Mouse (Mus musculus) heart, embryonic 13.5 days (tissue): Measurements from ENCODE around the gene Spns3. TPM values are rescaled to one million over a fixed set of nuclear protein-coding genes. Genes with fewer than 3 reads are reported as not detected.
A peak's percentile ranks its signal among the peaks of the same experiment; 100 is the strongest.

ENCODE experiments used
- ATAC-seq: fragments of 200-750 bp; cut with Nextera tagmentation; 2 replicates; pipeline ENCODE4 v1.8.0; 2017; ENCODE audit warnings: moderate TSS enrichment; ENCODE audit not compliant: insufficient number of reproducible peaks, low FRiP score, low TSS enrichment; ENCODE audit errors: extremely low read depth
- H3K27ac ChIP-seq: fragments of 300-500 bp; sonication (generic); replicated peaks from 2 replicates; pipeline ENCODE4 v1.5.1; 2015; ENCODE audit warnings: moderate library complexity, mild to moderate bottlenecking, inconsistent platforms
- H3K27me3 ChIP-seq: fragments of 300-500 bp; sonication (generic); replicated peaks from 2 replicates; pipeline ENCODE4 v1.6.1; 2015; ENCODE audit warnings: mild to moderate bottlenecking, inconsistent platforms
- H3K36me3 ChIP-seq: fragments of 300-500 bp; sonication (generic); 2 replicates; pipeline ENCODE4 v1.6.1; 2015; ENCODE audit warnings: mild to moderate bottlenecking, inconsistent platforms
- H3K4me1 ChIP-seq: fragments of 300-500 bp; sonication (generic); 2 replicates; pipeline ENCODE4 v1.6.1; 2015; ENCODE audit warnings: inconsistent platforms
- H3K4me2 ChIP-seq: fragments of 300-500 bp; sonication (generic); 2 replicates; pipeline ENCODE4 v1.6.1; 2015; ENCODE audit warnings: inconsistent platforms, mild to moderate bottlenecking, moderate library complexity
- H3K4me3 ChIP-seq: fragments of 300-500 bp; sonication (generic); 2 replicates; pipeline ENCODE4 v1.5.1; 2015; ENCODE audit warnings: moderate library complexity, mild to moderate bottlenecking, inconsistent platforms
- H3K9ac ChIP-seq: fragments of 300-500 bp; sonication (generic); 2 replicates; pipeline ENCODE4 v1.6.1; 2015; ENCODE audit warnings: inconsistent platforms, mild to moderate bottlenecking, moderate library complexity
- H3K9me3 ChIP-seq: fragments of 300-500 bp; sonication (generic); 2 replicates; pipeline ENCODE4 v1.6.1; 2016; ENCODE audit warnings: inconsistent platforms
- WGBS: fragments of 180-500 bp; shearing (Covaris S2); methylation state at CpG from one replicate; pipeline ENCODE4 v1.1.7; 2015; ENCODE audit warnings: mixed read lengths; 5-methylcytosine and 5-hydroxymethylcytosine counted together
- polyA plus RNA-seq: library from polyadenylated mRNA; unstranded; fragments of >200 nt; fragmentation: Nextera tagmentation; extraction: Ambion mirVana; gene quantifications from 2 replicates; pipeline ENCODE4 v1.2.1, GENCODE M21; 2015

Gene Spns3
- polyA plus RNA-seq, 1 experiment from 2014 or later: 0.13 TPM

DNA sequence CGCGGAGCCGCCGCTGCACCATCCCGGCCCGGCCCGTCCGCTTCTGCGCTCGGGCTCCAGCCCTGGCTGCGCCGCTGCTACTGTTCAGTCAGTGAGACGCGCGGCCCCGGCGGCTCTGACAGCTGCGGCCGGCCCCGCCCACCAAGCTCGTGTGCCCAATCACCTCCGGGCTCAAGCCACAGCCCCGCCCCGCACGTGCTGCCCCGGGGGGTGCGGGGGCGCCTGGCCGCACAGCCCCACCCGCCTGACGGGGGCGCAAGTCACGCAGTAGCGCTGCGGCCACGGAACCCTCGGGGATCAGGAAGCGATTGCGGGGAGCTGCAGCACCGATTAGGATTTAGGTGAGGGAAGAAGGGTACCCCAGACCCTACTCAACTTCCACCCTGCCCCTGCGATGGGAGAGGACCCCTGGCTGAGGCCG, 60.4 kb downstream of the Spns3 start, which contains the start of gene Spns2:
Gene Spns2, minus strand, starts transcription at position 24 of the 421 bp plus-strand sequence.
- Histone ChIP-seq H3K9ac (peak within 1 kb of the TSS; percentile 83), H3K4me3 (peak within 1 kb of the TSS; percentile 71), H3K4me2 (peak within 1 kb of the TSS; percentile 90), H3K27ac (no peak within 1 kb of the TSS), H3K4me1 (peaks cover 45% of the 10 kb centered on the region), H3K27me3 (peaks cover 85% of the 10 kb centered on the region), H3K36me3 (no peaks in the 10 kb centered on the region), H3K9me3 (no peaks in the 10 kb centered on the region)
- ATAC-seq: peak; percentile 84
- 1% methylated on average over 30 of the region's 42 CpGs for WGBS

DNA sequence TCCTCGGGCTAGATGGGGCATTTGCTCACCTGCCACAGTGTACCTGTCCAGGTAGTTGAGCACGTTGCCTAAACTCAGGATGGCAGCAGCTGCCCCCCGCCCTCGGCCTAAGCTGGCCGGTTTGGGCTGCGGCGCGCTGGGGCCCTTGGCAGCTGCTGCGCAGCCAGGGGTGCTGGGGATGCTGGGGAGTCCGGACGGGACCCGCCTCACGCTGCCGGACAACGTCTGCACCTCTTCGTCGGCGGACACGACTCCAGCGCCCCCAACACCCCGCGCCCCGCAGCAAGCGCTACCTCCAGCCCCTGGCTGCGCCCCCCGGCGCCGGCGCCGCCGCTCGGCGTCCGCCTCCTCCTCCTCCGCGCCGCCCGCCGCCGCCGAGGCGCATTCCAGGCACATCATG, 60.9 kb downstream of the Spns3 start:
- H3K4me3 ChIP-seq: peak overlapping the region; percentile 71
- peaks cover 45% of the 10 kb centered on the region for H3K4me1 ChIP-seq
- under 1% methylated on average over 30 of the region's 42 CpGs for WGBS
- H3K4me2 ChIP-seq: peak overlapping the region; percentile 90
- no peaks in the 10 kb centered on the region for H3K9me3 ChIP-seq
- no peak for ATAC-seq
- peaks cover 83% of the 10 kb centered on the region for H3K27me3 ChIP-seq
- H3K36me3 ChIP-seq: no peaks in the 10 kb centered on the region
- peak overlapping the region; percentile 83 for H3K9ac ChIP-seq
- H3K27ac ChIP-seq: no peak overlapping the region

DNA sequence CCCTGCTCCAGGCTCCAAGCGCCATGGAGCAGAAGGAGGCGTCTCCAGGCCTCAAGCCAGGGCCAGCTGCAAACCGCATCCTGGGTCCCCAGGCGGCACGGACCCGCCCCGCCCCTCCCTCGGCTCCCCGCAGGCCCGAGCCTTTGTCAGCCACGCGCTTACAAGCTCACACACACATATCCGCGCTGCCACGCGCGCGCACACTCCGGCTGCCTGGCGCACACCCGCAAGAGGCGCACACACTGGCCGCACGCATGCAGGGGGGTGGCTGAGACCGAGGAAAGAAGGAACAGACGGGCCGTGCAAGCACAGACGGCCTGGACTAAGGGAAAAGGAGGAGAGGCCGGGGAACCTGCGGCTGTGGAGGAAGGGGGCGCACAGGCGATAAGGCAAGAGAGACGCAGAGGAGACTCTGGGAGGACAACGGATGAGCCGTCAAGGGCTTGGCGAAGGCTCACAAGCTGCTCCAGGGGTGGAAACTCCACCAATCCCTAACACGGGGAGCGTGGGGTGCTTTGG, 61.5 kb downstream of the Spns3 start:
- no peaks in the 10 kb centered on the region for H3K9me3 ChIP-seq
- H3K27me3 ChIP-seq: peaks cover 78% of the 10 kb centered on the region
- peak overlapping the region; percentile 83 for H3K9ac ChIP-seq
- ATAC-seq: no peak
- H3K4me3 ChIP-seq: peak overlapping the region; percentile 71
- 1% methylated on average over 38 of the region's 38 CpGs for whole genome bisulfite sequencing
- no peaks in the 10 kb centered on the region for H3K36me3 ChIP-seq
- H3K4me1 ChIP-seq: peaks cover 45% of the 10 kb centered on the region
- H3K27ac ChIP-seq: no peak overlapping the region
- peak overlapping the region; percentile 90 for H3K4me2 ChIP-seq

DNA sequence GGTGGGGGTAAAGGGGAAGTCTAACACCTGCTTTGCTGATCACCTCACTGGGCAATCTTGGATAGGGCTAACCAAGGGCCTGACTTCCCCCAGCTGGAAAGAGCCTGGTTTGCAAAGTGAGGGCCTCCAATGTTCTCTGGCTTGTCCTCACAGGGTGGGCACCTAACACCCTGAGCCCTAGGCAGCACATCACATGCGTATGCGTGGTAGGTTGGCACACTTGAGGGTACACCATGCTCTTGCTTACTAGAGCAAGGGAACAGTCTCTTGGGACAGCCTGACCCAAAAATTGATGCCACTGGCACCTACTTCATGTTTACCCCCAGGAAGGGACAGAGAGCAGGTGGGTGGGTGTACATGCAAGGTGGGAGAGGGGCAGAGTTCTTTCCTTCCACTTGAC, 62.6 kb downstream of the Spns3 start:
- no peak for ATAC-seq
- Histone ChIP-seq H3K9me3 (no peaks in the 10 kb centered on the region), H3K36me3 (no peaks in the 10 kb centered on the region), H3K27me3 (peaks cover 67% of the 10 kb centered on the region), H3K9ac (peak overlapping the region; percentile 83), H3K4me3 (peak overlapping the region; percentile 71), H3K4me1 (peaks cover 51% of the 10 kb centered on the region), H3K4me2 (peak overlapping the region; percentile 90), H3K27ac (0 out of 2 replicates have a peak overlapping the region, but pooled peaks have one; percentile 12)
- 80% methylated on average over 2 of the region's 2 CpGs for WGBS

DNA sequence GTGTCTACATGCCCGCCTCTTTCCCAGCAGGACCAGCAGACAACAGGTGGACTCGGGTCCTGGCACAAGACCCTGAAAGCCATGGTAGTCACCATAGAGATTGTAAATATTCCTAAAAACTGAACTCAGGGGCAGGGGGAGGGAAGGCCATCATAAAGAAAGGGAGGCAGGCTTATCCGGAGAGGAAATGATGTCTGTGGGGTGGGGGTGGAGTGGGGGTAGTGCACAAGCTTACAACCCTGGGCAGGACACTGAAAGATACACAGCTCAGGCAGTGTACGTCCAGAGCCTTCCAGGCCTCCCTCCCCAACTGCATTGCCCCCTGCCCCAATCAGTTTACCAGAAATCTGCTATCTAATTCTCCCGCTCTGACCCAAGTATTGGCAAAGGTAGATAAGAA, 63.1 kb downstream of the Spns3 start:
- Histone ChIP-seq H3K27me3 (peaks cover 62% of the 10 kb centered on the region), H3K4me1 (peaks cover 57% of the 10 kb centered on the region), H3K27ac (0 out of 2 replicates have a peak overlapping the region, but pooled peaks have one; percentile 20), H3K4me2 (peak overlapping the region; percentile 90), H3K4me3 (no peak overlapping the region), H3K36me3 (no peaks in the 10 kb centered on the region), H3K9me3 (no peaks in the 10 kb centered on the region), H3K9ac (no peak overlapping the region)
- 48% methylated on average over 5 of the region's 5 CpGs for WGBS
- ATAC-seq: no peak

DNA sequence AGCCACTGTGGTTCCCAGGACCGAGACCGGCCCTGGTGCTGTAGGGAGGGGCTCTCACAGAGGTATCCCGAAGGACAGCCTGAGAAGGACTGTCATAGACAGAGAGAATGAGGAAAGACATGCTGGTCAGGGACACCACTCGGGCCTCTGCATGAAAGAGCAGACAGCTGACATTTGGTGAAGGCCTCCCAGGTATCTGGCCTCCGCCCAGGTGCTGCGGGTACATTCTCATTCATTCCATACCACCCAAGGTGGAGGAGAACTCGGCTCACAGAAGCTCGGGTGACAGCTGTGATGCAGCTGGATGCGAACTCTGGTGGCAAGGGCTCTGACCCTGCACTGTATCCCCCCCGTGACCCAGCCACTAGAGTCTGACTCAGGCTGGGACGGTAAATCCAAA, 64.3 kb downstream of the Spns3 start:
- Histone ChIP-seq H3K4me1 (peaks cover 67% of the 10 kb centered on the region), H3K27me3 (peaks cover 51% of the 10 kb centered on the region), H3K4me3 (no peak overlapping the region), H3K27ac (no peak overlapping the region), H3K9me3 (no peaks in the 10 kb centered on the region), H3K4me2 (no peak overlapping the region), H3K9ac (no peak overlapping the region), H3K36me3 (no peaks in the 10 kb centered on the region)
- 64% methylated on average over 11 of the region's 11 CpGs for WGBS
- ATAC-seq: no peak

DNA sequence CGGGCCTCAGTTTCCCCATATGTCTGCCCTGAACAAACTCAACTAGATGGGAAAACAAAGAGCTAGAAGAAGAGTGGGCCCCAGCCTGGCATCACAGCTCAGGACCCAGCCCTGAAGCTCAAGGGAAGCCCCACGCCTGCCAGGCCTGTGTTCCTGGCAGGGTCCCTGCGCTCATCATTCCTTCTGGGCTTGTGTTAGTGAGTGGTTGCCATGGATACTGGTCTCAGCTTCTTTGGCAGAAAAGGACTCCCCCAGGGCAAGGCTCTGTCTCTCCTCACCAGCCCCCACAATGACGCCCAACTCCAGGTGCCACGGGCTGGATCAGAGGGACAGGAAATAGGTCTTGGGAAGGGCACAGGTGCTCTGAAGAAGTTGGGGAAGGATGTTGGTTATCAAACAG, 65.1 kb downstream of the Spns3 start:
- Histone ChIP-seq H3K4me2 (no peak overlapping the region), H3K36me3 (no peaks in the 10 kb centered on the region), H3K27me3 (peaks cover 43% of the 10 kb centered on the region), H3K4me1 (peaks cover 65% of the 10 kb centered on the region), H3K4me3 (no peak overlapping the region), H3K9ac (no peak overlapping the region), H3K9me3 (no peaks in the 10 kb centered on the region), H3K27ac (no peak overlapping the region)
- WGBS: 58% methylated on average over 5 of the region's 5 CpGs
- no peak for ATAC-seq

DNA sequence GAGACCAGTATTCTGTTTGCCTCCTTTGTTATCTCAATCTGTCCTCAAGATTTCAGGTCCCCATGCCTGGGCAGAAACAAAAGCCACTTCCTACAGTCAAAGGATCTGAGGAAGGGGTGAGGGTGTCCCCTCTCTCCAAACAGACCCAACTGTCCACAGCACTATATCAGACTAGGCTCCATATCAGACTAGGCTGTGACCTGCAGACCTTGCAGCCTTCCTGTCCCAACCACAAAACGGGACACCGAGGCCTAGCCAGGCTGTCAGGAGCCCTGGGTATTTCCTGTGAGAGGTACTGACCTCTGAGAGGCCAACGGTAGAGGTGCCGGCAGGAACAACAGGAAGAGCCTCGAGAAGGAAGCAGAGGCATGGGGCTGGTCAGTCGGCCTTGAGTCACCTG, 65.8 kb downstream of the Spns3 start:
- Histone ChIP-seq H3K4me1 (peaks cover 65% of the 10 kb centered on the region), H3K9ac (no peak overlapping the region), H3K27me3 (peaks cover 38% of the 10 kb centered on the region), H3K36me3 (no peaks in the 10 kb centered on the region), H3K9me3 (no peaks in the 10 kb centered on the region), H3K4me2 (no peak overlapping the region), H3K27ac (no peak overlapping the region), H3K4me3 (no peak overlapping the region)
- ATAC-seq: no peak
- 37% methylated on average over 6 of the region's 6 CpGs for WGBS

DNA sequence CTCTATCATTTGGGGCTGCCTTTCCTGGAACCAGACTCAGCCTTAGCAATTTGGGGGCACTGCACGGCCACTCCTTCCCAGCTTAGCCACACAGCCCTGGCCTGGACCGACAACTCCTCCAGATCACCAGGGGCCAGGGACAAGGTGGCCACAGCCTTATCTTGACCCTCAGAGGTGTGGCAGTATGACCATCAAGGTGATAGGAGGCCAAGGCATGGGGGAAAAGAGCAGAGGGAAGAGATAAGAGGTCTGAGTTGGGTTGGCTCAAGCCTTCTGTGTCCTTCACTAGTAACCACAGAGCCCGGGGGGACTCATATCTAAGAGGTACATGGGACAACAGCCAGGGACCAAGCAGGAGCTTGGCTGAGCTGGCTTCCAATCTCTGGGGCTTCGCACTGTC, 68.4 kb downstream of the Spns3 start:
- no peak overlapping the region for H3K27ac ChIP-seq
- ATAC-seq: 0 out of 2 replicates have a peak, but pooled peaks have one; percentile 19
- peak overlapping the region; percentile 10; the same call in 1 of the 2 replicates for H3K4me2 ChIP-seq
- no peak overlapping the region for H3K4me3 ChIP-seq
- H3K4me1 ChIP-seq: peaks cover 63% of the 10 kb centered on the region
- H3K27me3 ChIP-seq: peaks cover 12% of the 10 kb centered on the region
- H3K9ac ChIP-seq: no peak overlapping the region
- no peaks in the 10 kb centered on the region for H3K9me3 ChIP-seq
- H3K36me3 ChIP-seq: no peaks in the 10 kb centered on the region
- WGBS: 40% methylated on average over 4 of the region's 4 CpGs

DNA sequence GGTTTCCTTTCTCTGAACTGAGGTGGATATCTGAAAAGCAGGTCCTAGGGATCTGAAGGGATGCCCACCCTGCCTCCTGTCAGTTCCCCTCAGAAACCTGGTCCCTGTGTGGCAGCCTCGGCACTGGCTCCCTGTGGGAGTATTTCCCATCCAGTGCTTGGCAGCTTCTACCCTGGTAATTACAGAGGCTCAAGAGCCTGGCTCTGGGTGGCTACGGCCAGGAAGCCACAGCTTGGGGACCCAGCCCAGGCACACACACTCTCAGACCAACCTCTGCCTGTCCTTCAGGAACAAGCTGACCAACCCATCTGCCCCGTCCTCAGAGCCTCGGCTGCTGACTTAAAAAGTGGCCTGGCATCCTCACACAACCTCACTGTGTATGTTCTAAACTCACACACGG, 69.0 kb downstream of the Spns3 start:
- WGBS: 72% methylated on average over 5 of the region's 5 CpGs
- no peak overlapping the region for H3K4me2 ChIP-seq

DNA sequence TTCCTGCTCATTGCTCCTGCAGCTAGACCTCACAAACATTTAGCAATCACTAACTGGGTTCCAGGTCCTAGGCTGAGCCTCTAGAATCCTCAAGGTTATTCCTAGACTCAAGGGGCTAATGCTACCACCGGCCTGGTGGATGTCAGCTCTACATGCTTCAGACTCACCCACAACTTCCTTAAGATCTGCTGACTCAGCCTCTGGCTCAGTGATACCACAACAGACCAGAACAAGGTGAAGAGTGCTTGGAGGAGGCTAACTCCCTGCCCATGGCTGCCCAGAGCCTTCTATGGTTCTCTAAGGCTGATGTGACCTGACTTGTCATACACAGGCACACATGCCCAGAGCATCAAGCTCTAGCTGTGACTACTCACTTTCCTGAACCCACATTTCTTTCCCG, 70.8 kb downstream of the Spns3 start:
- no peak overlapping the region for H3K27ac ChIP-seq
- H3K9me3 ChIP-seq: no peaks in the 10 kb centered on the region
- WGBS: 58% methylated on average over 2 of the region's 2 CpGs
- H3K4me3 ChIP-seq: no peak overlapping the region
- ATAC-seq: no peak
- H3K4me1 ChIP-seq: peaks cover 70% of the 10 kb centered on the region
- no peak overlapping the region for H3K4me2 ChIP-seq
- no peaks in the 10 kb centered on the region for H3K27me3 ChIP-seq
- H3K36me3 ChIP-seq: no peaks in the 10 kb centered on the region
- no peak overlapping the region for H3K9ac ChIP-seq

More for the DNA sequence above, 69.0 kb downstream of the Spns3 start:
- Histone ChIP-seq H3K4me1 (peaks cover 65% of the 10 kb centered on the region), H3K27ac (0 out of 2 replicates have a peak overlapping the region, but pooled peaks have one; percentile 2), H3K27me3 (peaks cover 7% of the 10 kb centered on the region; the same call in 1 of the 2 replicates), H3K36me3 (no peaks in the 10 kb centered on the region), H3K4me3 (no peak overlapping the region), H3K9me3 (no peaks in the 10 kb centered on the region), H3K9ac (no peak overlapping the region)
- no peak for ATAC-seq

DNA sequence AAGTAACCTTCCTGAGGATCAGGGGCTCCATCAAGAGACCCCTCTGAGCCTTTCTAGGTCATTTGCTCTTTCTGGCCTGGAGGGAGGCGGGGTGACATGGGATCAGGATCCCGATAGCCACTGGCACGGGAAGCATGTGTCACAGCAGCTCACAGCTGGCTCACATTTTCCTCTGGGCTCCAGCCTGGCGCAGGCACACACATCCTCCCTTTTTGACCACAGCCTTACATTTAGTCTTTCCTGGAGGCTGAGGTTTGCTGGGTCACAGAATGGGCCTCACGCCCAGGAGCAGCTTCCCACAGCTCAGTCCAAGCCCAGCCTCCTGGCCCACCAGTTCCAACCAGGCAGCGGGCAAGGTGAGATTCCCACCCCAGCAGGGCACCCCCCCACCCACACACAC, 72.1 kb downstream of the Spns3 start:
- H3K9ac ChIP-seq: no peak overlapping the region; the same call in 1 of the 2 replicates
- H3K27ac ChIP-seq: peak overlapping the region; percentile 70
- no peaks in the 10 kb centered on the region for H3K9me3 ChIP-seq
- no peaks in the 10 kb centered on the region for H3K36me3 ChIP-seq
- no peak overlapping the region for H3K4me2 ChIP-seq
- H3K27me3 ChIP-seq: no peaks in the 10 kb centered on the region
- H3K4me1 ChIP-seq: peaks cover 72% of the 10 kb centered on the region
- no peak for ATAC-seq
- H3K4me3 ChIP-seq: no peak overlapping the region
- WGBS: 48% methylated on average over 6 of the region's 6 CpGs
